Mouse (Mus musculus) MEL (cell line): Measurements from ENCODE around the gene Tshz2.

Experiments used
- BHLHE40 ChIP-seq: IDR thresholded peaks from 2 replicates; pipeline ENCODE4 v1.6.1; 2012; ENCODE audit warnings: low read depth, mild to moderate bottlenecking, inconsistent platforms, low read length, improper control_type of control experiment, borderline replicate concordance
- CHD2 ChIP-seq: IDR thresholded peaks from 2 replicates; pipeline ENCODE4 v1.6.1; 2011; ENCODE audit warnings: low read length, improper control_type of control experiment
- CTCF ChIP-seq, 3 experiments: IDR thresholded peaks in 2 of 3; conservative IDR thresholded peaks in 1 of 3; 2 replicates each; pipeline ENCODE4 v1.5.1; 2011 to 2012; ENCODE audit warnings: low read length in 3 of 3, low read depth in 2 of 3, mild to moderate bottlenecking in 2 of 3, improper control_type of control experiment in 1 of 3, inconsistent platforms in 1 of 3, mixed read lengths in 1 of 3, moderate library complexity in 1 of 3; ENCODE audit not compliant: control insufficient read depth in 1 of 3, insufficient read depth in 1 of 3, poor library complexity in 1 of 3, severe bottlenecking in 1 of 3
- EP300 ChIP-seq, 2 experiments: IDR thresholded peaks; 2 replicates each; pipeline ENCODE4 v1.6.1; 2011; ENCODE audit warnings: improper control_type of control experiment in 2 of 2, low read length in 2 of 2, low read depth in 1 of 2, mild to moderate bottlenecking in 1 of 2
- GATA1 ChIP-seq: IDR thresholded peaks from 2 replicates; pipeline ENCODE4 v1.6.1; 2011; ENCODE audit warnings: low read depth, low read length, improper control_type of control experiment
- MAFK ChIP-seq: IDR thresholded peaks from 2 replicates; pipeline ENCODE4 v1.6.1; 2011; ENCODE audit warnings: low read depth, mild to moderate bottlenecking, low read length, improper control_type of control experiment, borderline replicate concordance
- MAX ChIP-seq: IDR thresholded peaks from 2 replicates; pipeline ENCODE4 v1.6.1; 2011; ENCODE audit warnings: low read length, improper control_type of control experiment
- MAZ ChIP-seq: IDR thresholded peaks from 2 replicates; pipeline ENCODE4 v1.6.1; 2012; ENCODE audit warnings: low read depth, mild to moderate bottlenecking, inconsistent platforms, low read length, improper control_type of control experiment
- MEF2A ChIP-seq: IDR thresholded peaks from 2 replicates; pipeline ENCODE4 v1.6.1; 2014; ENCODE audit warnings: low read depth, mild to moderate bottlenecking, inconsistent platforms, low read length, improper control_type of control experiment; ENCODE audit not compliant: poor library complexity, insufficient replicate concordance, severe bottlenecking; ENCODE audit errors: extremely low read depth
- NELFE ChIP-seq: IDR thresholded peaks from 2 replicates; pipeline ENCODE4 v1.6.1; 2011; ENCODE audit warnings: low read depth, low read length, improper control_type of control experiment
- NRF1 ChIP-seq: IDR thresholded peaks from 2 replicates; pipeline ENCODE4 v1.6.1; 2014; ENCODE audit warnings: low read depth, mild to moderate bottlenecking, inconsistent platforms, low read length, improper control_type of control experiment, moderate library complexity; ENCODE audit not compliant: poor library complexity, insufficient read depth, severe bottlenecking
- POLR2A ChIP-seq, 2 experiments: IDR thresholded peaks; 2 replicates each; pipeline ENCODE4 v1.6.1; 2011 to 2012; ENCODE audit warnings: low read length in 2 of 2, mild to moderate bottlenecking in 2 of 2, control low read depth in 1 of 2, improper control_type of control experiment in 1 of 2, low read depth in 1 of 2, moderate library complexity in 1 of 2; ENCODE audit not compliant: control insufficient read depth in 1 of 2, insufficient read depth in 1 of 2, poor library complexity in 1 of 2
- SIN3A ChIP-seq: IDR thresholded peaks from 2 replicates; pipeline ENCODE4 v1.6.1; 2012; ENCODE audit warnings: low read length, improper control_type of control experiment, inconsistent platforms
- USF1 ChIP-seq: IDR thresholded peaks from 2 replicates; pipeline ENCODE4 v1.6.1; 2014; ENCODE audit warnings: low read depth, mild to moderate bottlenecking, inconsistent platforms, low read length, improper control_type of control experiment, moderate library complexity

GRCm38 (mm10) chr2:170003666-170004065 is 370.9 kb downstream of the Tshz2 start:
- TF ChIP-seq MAZ (no peak), POLR2A (IDR thresholded peaks at IDR 0.05; ENCODE audit: control insufficient read depth in 1 of 2, insufficient read depth in 1 of 2, low read depth in 1 of 2, low read length in 2 of 2, poor library complexity in 1 of 2) (no peak), NRF1 (no peak), CTCF (IDR thresholded peaks at IDR 0.05 in 2 of 3, conservative IDR thresholded peaks at IDR 0.05 in 1 of 3; ENCODE audit: control insufficient read depth in 1 of 3, insufficient read depth in 1 of 3, low read depth in 2 of 3, low read length in 3 of 3, poor library complexity in 1 of 3, severe bottlenecking in 1 of 3) (no peak), MEF2A (no peak), GATA1 (no peak), BHLHE40 (no peak), USF1 (no peak), SIN3A (no peak), NELFE (no peak), EP300 (IDR thresholded peaks at IDR 0.05; ENCODE audit: low read depth in 1 of 2, low read length in 2 of 2) (no peak), MAFK (no peak), CHD2 (no peak), MAX (no peak)
